Mouse (Mus musculus) gonadal fat pad, adult 2 months (tissue): ENCODE data around the gene Hnrnpf. TPM values are rescaled to one million over a fixed set of nuclear protein-coding genes. Genes with fewer than 3 reads are reported as not detected.
"Not testable (repeated sequence)": the region's sequence is repeated elsewhere in the genome, so short reads cannot be mapped to it uniquely, and the experiment has no call there.

ENCODE experiments used
- DNase-seq: peaks from one replicate; pipeline ENCODE4 v3.0.0-alpha.2; 2012; ENCODE audit warnings: low read depth
- polyA plus RNA-seq: library from polyadenylated mRNA; depleted of rRNA; stranded (reverse); fragments of >200 nt; gene quantifications from 2 replicates; pipeline ENCODE4 v1.2.3, GENCODE M21; 2012; rRNA removed

Gene Hnrnpf
- 121 and 171 TPM in 2 replicates for polyA plus RNA-seq

- DNase-seq: no peak
These were observed at the start of gene Hnrnpf for GRCm38 (mm10) chr6:117900126-117901080. TSS of gene Hnrnpf (plus strand) at chr6:117900324.

DNA sequence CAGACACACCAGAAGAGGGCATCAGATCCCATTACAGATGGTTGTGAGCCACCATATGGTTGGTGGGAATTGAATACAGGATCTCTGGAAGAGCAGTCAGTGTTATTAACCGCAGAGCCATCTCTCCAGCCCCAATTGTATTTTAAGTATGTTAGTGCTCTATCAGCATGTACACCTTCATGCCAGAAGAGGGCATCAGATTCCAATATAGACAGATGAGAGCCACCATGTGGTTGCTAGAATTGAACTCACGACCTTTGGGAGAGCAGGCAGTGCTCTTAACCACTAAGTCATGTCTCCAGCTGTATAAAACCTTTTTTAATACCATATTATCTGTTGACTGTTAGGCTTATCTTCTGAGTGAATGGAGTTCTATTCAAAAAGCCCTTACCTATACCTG is 48.4 kb upstream of the Hnrnpf start:
- DNase-seq: no peak

GRCm38 (mm10) chr6:117857990-117858389 is 42.1 kb upstream of the Hnrnpf start:
- DNase-seq: no peak

- DNase-seq: no peak
These were observed 38.3 kb upstream of the Hnrnpf start, which contains the start of gene Zfp239 for GRCm38 (mm10) chr6:117861848-117862247. TSS of gene Zfp239 (plus strand) at chr6:117862100.

- no peak for DNase-seq
These were observed 37.7 kb upstream of the Hnrnpf start for GRCm38 (mm10) chr6:117862465-117862864.

DNA sequence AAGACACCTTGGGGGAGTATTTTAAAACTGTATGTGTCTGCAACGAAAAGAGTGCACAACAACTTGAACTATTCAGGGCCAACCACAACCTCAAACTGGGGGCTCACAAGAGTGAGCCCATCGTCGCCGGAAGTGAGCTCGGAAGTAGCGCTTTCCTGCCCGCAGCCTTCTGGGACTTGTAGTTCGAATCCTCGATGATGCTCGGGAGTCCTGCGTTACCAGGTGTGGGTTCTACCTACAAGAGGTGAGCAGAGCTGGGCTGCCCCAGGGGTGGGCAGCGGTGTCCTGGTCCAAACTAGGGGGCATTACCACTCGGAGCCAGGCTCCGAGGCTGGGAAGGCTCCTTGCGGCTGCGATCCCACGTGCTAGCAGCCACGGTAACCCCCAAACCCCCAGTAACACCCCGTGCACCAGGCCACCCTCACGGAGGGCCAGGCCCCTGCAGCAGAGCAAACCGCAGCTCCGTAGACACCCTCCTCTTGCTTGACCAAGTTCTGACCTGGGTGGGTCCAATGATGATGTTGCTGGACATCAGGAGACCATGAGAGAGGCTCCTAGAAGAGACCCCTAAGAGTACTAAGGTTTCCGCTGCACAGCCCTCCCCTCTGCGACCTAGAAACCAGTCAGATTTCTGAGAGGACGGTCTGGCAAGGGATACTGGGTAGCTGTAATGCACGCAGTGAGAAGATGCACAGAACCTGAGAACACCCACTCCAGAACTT is 37.1 kb upstream of the Hnrnpf start:
- DNase-seq: no peak

DNA sequence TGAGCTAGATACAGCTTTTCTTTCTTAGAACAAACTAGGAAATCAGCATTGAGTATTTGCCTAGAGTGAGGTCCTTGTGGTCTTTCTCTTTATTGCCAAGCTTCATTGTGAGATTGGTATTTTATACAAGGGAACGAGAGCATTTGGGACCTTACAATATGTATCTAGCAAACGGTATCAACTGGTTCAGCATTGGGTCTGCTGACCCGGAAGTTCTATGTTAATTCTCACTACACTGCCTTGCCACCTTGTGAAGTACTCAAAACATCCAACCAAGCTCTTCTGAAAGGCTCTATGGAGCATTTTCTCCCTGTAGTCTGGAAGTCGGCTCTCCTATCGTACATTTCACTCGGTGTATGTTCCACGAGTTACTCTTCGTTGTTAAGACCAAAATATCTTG is 36.4 kb upstream of the Hnrnpf start:
- no peak for DNase-seq

GRCm38 (mm10) chr6:117868187-117868586 is 31.9 kb upstream of the Hnrnpf start:
- peak; percentile 77 for DNase-seq

DNA sequence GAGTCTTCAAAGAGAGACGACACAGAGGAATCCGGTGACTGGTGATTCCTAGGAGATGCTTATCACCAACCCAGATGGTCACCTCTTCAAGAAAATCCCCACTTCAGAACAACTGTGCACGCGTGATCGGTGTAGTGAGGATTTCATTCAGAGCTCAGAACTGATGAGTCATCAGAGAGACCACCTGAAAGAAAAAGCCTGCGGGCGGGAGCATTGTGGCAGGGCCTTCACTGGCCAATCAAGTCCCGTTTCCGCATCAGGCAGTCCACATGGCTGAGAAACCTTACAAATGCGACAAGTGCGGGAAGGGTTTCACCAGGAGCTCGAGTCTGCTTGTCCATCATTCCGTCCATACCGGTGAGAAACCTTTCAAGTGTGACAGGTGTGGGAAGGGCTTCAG is 29.1 kb upstream of the Hnrnpf start:
- DNase-seq: no peak

DNA sequence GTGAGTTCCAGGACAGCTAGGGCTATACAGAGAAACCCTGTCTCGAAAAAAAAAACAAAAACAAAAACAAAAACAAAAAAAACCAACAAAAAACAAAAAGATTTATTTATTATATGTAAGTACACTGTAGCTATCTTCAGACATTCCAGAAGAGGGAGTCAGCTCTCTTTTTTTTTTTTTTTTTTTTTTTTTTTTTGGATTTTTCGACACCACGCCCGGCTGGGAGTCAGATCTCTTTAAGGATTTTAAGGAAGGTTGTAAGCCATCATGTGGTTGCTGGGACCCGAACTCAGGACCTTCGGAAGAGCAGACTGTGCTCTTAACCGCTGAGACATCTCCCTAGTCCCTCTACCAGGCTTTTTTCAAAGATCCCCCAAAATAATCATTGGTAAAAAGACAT is 26.7 kb upstream of the Hnrnpf start:
- not testable (repeated sequence) for DNase-seq

DNA sequence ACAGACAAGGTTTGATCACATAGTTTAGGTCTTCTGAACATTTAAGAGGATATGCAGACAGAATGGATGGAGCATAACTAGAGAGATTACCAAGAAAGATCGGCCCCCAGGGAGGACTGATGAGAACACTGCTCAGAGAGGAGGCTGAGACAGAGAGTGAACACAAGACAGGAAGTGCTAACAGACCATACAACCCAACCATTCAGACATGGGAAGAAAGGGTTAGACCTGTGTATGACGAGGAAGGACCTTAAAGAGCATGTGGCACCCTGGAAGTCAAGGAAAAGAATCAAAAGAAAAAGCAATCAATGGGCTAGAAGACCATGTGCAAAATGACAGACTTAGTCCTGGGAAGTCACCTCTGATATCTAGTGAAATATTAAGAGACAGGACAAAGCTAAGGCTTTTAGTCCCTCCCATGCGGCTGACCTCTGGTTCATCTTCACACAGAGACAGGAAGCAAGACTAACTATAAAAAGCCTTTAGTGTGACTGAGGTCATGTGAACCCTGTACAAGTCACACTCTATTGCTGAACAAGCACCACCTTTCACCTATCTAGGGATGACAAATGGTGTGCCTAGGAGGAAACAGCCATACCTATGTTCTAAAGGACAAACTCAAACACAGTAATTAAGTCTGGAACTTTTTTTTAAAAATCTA is 25.4 kb upstream of the Hnrnpf start:
- DNase-seq: no peak

GRCm38 (mm10) chr6:117878700-117879407 is 21.3 kb upstream of the Hnrnpf start:
- peak; percentile 57 for DNase-seq

- peak; percentile 81 for DNase-seq
These were observed 20.6 kb upstream of the Hnrnpf start for GRCm38 (mm10) chr6:117879408-117880115.

GRCm38 (mm10) chr6:117880394-117880838 is 19.7 kb upstream of the Hnrnpf start:
- DNase-seq: no peak

- DNase-seq: no peak
These were observed 18.9 kb upstream of the Hnrnpf start for GRCm38 (mm10) chr6:117881229-117881628.

DNA sequence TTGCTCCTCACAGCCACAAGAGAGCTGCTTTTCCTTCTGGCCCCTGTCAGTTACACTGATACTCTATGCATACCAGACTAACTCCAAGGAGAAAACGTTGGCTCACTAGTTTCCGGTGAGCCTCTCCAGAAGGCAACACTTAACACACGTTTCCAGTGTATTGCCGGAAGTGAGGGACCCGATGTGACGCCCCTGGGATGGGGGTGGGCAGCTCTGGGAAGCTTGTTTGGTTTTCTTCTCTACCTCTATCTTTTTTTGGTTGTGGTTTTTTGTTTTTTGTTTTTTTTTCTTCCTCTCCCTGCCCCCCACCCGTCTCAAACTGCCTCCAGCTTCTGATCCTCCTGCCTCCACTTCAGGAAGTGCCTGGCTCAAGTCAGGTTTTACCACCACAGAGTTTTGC is 18.1 kb upstream of the Hnrnpf start:
- DNase-seq: no peak

- no peak for DNase-seq
These were observed 14.2 kb upstream of the Hnrnpf start for GRCm38 (mm10) chr6:117885943-117886342.

DNA sequence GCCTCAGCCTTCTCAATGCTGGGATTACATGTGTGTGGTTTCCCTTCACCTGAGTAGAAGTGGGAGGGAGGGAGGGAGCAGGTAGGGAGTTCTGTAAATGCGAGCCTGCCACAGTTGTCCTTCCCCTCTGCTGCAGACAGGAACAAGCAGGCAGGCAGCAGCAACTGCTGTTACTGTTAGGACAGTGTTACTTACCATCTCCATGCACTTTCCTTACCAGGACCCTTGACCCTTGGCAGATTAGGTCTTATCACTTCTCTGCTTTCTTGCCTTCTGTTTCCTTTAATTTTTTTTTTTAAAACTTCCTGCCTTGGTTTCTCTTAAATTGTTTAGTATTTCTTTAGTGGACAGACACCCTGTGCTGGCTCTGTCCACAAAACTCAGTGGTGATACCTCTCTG is 12.1 kb upstream of the Hnrnpf start:
- DNase-seq: no peak

DNA sequence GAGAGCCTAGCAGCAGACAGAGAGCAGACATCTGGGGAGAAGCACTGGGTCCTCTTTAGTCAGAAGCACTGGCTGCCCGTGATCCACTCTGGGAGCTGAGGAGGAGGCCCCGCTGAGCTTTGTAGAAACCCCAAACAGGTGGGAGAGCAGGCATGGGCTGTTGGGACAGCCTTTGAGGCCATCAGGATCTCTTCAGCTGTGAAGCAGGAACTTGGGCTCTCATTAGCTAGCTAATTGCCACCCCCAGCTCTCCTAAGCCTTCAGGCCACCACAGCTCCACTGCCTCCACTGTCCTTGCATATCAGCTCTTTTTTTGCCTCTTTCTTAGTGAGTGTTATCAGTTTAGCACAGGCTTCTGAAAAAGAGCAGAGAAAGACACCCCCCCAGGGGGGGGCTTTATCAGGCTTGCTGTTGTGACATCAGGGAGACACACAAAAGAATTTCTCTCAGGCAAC is 11.5 kb upstream of the Hnrnpf start:
- DNase-seq: no peak

GRCm38 (mm10) chr6:117890257-117890656 is 9.9 kb upstream of the Hnrnpf start:
- DNase-seq: no peak
